Mouse (Mus musculus) G1E (cell line): ENCODE data around the gene Cilp.

Experiments
- CTCF ChIP-seq: IDR thresholded peaks from 2 replicates; pipeline ENCODE4 v1.5.1; 2012; ENCODE audit warnings: low read depth, low read length, inconsistent platforms, mixed read lengths
- GATA2 ChIP-seq: IDR thresholded peaks from 2 replicates; pipeline ENCODE4 v1.6.1; 2012; ENCODE audit warnings: low read depth, low read length, inconsistent platforms, borderline replicate concordance
- POLR2AphosphoS5 ChIP-seq: IDR thresholded peaks from 2 replicates; pipeline ENCODE4 v1.6.1; 2012; ENCODE audit warnings: low read depth, low read length, inconsistent platforms; ENCODE audit not compliant: insufficient replicate concordance
- TAL1 ChIP-seq: conservative IDR thresholded peaks from 2 replicates; pipeline ENCODE4 v1.6.1; 2012; ENCODE audit warnings: low read depth, low read length, inconsistent platforms, mixed read lengths

DNA sequence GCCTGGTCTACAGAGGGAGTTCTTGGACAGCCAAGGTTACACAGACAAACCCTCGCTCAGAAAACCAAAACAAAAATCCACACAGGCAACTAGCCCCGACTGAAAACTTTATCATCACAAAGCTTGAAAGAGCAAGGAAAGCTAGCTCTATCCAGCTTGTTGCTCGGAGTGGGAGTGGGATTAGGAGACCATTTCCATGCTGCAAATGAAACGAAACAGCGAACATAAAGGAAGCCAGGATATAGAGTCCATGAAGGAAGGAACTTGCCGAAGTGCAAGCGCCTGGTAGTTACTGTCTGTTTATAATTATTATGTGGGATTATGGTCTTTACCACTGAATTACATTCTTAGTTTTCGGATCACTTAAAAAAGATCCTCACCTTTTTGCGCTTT lies 28.6 kb downstream of the Cilp start:
- TF ChIP-seq CTCF (no peak), TAL1 (no peak), GATA2 (no peak), POLR2AphosphoS5 (no peak)
